Mouse (Mus musculus) c-Kit-negative CD71-positive TER-119-positive erythroid progenitor cells, embryonic 14.5 days (primary cell): ENCODE measurements around the gene Tmem19.

Source experiments
- DNase-seq: peaks from one replicate; pipeline ENCODE4 v3.0.0-alpha.2; 2013; ENCODE audit warnings: low read depth, low spot score

Tmem19 gene

DNA sequence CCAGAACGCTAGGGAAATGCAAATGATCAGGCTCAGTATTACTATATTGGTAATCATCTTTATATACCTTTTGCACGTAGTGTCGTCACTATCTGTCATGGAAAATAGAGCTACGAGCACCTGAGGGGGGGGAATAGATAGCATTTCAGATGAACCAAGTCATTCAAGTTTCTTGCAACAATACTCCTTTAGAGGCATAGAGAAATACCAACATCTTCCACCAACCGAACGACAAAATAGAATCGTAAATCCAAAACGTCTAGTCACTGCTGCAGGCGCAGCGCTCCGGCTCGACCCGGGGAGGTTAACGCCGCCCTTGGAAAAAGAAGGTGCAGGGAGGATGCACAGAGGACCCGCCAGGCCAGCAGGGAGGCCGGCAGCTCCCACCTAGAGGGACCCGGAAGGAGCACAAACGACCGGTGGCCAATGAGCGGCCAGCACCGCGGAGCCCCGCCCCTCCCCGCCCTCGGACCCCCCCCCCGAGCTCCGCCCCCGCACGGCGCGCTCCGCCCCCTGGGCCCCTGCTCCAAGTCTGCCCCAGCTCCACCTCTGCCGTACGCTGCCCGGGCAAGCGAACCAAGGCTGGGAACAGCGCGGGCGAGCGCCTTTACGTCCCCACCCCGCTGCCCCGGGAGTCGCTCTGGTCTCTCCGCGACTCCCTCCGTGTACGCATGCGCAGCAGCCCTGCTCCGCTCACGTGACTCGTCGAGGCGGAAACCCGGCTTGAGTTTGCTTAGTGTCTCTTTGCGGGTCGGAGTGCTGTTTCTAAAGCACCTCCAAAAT lies at the start of gene Tmem19:
Gene Tmem19, minus strand, starts transcription at position 662 of the 783 bp plus-strand sequence.
- peak; percentile 96 for DNase-seq

DNA sequence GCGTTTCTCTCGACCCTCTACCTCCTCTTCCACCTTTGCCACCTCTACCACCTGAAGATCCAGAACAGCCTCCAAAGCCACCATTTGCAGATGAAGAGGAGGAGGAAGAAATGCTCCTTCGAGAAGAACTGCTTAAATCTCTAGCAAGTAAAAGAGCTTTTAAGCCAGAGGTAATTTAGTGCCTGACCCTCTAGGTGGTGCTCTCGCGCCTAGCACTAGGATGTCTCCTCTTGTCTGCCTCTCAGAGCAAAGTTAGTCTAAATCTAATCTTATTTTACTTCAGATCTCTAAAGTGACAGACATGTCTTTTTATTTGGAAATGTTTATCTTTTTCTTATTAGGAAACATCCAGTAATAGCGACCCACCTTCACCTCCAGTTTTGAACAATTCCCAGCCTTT lies 44.1 kb upstream of the Tmem19 start:
- DNase-seq: peak; percentile 25

DNA sequence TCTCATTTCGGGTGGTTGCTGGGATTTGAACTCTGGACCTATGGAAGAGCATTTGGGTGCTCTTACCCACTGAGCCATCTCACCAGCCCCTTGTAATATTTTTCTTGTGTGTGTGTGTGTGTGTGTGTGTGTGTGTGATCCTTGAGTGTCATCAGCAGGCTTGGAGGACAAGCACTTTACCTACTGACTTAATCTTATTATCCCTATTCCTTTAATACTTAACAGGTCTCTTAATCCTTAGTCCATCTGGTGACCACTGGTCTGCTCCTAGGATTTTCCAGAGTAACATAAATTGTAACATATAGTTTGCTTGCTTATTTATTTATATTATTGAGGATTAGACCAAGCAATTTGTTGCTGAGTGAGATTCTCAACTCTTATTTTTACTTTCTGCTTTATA lies 29.6 kb upstream of the Tmem19 start:
- no peak for DNase-seq

DNA sequence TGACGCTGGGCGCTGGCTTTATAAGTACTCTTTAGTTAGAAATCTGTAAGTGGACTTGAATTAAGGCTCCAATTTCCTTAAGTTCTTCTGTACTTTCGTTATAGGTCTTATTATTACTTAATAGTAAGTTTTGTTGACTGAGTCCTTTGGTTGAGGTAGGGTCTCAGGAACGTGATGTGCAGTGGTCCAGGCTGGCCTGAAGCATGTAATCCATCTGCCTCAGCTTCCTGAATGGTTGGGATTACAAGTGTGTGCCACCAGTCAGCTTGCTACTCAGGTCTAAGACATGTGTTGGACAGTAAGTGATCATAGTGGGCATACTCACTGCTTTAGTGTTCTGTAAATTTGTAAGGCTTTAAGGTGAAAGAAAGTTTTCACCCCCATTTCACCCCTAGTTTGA lies 28.8 kb upstream of the Tmem19 start:
- DNase-seq: no peak

DNA sequence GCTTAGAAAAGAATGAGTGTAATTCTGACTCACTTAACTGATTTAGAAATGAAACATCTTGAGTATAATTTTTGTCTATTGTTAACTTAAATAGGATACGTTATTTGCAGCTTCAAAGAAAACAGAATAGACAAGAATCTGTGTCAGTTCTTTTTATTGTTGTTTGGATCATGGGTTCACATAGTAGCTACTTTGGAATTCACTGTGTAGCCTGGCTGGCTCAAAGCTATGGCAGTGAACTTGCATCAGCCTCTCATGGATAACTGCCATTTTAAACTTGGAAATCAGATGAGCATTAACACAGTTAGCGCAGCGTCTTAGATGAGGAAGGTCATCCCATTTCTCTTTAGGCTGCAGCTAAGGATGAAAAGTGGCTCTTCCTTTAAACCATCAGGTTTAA lies 25.6 kb upstream of the Tmem19 start:
- no peak for DNase-seq

DNA sequence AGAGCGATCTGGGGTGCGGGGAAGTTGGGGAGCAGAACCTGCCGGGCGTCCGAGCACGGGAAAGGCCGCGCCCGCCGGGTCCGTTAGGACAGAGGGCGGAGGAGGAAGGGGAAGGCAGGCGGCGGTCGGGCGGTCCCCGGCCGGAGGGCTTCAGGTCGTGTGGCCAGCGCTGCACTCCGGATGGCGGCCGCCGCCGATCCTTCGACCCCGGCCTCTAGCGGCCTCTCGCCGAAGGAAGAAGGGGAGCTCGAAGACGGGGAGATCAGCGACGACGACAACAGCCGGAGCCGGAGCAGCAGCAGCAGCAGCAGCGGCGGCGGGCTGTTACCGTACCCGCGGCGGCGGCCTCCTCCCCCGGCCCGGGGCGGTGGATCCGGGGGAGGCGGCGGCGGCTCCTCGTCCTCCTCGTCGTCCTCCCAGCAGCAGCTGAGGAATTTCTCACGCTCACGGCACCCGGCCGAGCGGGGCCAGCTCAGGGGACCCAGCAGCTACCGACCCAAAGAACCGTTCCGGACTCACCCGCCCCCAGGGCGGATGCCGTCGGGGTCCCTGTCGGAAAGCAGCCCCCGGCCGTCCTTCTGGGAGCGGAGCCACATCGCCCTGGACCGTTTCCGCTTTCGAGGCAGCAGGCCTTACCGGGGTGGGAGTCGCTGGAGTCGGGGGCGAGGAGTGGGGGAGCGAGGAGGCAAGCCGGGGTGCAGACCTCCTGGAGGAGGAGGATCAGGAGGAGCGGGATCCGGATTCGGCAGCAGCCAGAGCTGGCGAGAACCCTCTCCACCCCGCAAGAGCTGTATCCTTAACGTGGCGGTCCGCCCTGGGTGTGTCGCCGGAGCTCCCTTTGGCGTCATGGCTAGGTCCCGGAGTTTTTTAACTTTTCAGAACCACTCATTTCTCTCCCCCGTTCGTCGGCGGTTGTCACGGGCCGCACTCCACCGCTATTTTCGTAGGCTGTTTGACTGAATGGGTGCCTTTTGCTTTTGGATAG lies 23.0 kb upstream of the Tmem19 start:
- DNase-seq: peak; percentile 59

DNA sequence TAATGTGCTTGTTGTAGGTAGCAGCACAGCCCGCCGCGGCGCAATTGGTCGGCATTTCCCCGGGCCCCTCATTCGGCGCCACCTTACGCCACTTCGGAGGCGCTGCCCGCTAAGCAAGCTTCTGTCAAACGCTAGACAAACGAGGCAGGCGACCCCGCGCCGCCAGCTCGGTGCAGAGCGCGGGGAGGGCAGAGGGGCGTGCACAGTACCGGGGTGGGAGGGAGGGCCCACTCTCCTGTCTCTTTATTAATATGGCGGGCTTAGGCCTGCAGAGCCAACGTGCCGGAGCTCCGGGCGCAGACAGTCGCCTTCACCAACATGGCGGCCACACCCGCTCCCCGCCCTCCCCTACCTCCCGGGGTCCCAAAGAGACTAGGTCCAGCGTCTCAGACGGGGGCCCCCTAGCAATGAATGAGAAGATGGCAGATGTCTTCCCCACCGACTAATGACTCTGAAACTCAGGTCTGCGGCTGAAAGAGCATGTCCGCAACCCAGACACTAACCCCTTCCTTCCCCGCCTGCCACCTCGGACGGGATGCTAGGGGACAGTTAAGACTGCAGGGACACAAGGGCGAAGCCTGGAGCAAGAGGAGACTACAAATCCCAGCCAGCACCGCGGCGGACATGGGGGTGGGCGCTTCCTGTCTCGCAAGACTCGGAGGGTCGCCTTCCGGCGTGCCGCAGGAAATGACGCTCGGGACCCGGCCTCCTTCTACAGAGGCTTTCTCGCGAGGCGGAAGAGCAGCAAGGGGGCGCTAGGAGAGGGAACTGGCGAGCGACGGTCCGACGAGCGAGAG lies 22.1 kb upstream of the Tmem19 start, which contains the start of the genes Thap2 and Zfc3h1:
Gene Thap2, minus strand, starts transcription at position 223 of the 797 bp plus-strand sequence.
Gene Zfc3h1, plus strand, starts transcription at position 739 of the 797 bp plus-strand sequence.
- peak; percentile 90 for DNase-seq

DNA sequence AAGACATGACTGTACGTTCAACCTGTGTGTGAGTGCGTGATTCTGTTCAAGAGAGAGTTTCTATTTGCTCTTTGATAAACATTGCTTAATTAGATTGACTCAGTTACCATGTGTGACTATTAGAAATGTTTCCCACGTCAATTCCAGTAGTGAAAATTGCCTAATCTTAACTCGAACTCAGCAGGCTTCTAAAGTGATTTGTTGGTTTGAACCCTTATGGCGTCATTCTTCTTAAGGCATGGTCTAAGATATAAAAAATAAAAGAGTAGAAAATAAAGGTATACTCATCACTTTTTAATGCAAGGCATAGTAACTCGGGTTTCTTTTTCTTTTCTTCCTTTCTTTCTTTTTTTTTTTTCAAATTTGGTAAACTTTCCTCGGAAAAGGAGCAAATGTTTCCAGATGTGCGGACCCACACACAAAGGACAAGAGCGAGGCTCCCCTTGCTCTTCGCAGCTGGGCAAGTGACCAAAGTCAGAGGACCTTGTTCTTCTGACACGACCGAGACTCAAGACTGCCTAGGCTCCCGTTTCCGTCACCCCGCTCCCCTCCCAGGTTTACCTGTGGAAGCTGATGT lies 21.4 kb upstream of the Tmem19 start:
- DNase-seq: peak; percentile 25

DNA sequence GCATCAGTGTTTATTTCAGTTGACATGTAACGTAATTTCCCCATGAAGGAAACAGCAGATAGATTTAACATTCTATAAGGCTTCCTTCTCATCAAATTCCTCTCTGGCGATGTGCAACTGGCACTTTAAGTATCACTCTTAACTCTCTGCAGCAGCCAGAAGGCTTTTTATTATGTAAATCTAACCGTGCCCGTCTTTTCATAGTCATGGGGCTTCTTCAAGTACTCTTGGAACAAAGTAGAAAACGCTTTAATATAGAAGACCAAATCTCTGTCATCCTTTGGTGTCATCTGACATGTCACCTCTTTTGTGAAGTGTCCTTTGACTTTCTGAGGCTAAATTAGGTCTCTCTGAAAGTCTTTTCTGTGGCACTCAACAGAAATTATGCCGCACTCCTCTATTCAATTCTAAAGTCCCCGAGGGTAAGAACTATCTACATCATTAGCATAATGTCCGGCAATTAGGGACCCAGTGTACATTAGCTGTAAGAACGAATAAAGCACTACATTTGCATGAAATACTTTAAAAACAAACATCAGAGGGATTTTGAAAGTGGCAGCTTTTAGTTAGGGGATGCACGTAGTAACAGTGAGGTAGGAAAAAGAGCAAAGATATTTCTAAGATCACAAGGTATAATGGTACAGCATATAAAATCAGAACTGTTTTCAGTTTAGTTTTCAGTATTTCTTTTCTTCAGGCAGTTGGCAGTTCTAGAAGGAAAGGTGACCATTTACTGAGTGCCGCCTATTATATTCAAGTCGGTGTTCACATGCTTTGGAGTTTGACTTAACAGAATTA lies 20.7 kb upstream of the Tmem19 start:
- DNase-seq: no peak

DNA sequence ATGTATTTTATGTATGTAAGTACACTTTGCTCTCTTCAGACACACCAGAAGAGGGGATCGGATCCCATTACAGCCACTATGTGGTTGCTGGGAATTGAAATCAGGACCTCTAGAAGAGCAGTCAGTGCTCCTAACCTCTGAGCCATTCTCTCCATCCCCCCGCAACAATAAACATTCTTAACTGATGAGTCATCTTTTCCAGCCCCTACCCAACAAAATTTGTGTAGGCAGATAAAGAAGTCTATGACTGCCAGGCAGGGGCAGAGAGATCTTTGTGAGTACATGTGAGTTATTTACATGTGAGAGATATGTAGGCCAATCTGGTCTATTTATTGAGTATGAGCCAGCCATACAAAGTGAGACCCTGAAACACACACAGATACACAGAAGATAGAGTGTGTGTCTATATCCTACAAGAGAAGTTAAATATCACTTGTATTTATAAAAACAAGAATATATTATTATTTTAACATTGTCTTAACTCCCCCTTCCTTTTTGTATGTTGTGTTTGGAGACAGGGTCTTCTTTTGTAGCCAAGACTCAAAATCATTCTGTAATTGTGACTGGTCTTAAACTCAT lies 19.3 kb upstream of the Tmem19 start:
- DNase-seq: no peak

DNA sequence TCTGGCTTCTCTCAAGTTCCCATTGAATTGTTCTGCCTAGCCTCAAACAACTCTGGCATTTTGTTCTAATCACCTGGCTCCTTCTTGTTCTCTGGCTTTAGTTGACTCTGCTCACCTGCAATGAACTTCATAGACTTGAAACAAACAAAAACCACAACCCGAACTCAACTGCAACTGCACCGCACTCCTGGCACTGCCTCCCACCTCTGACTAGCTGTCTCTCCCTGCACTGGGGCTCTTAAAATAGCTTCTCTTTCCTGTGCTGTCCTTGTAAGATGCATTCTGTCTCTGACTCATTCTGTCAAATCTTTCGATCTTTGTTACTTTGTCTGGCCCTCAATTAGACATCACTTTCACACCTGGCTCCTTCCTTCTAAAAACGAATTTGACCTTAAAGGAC lies 850 bp upstream of the Tmem19 start:
- DNase-seq: no peak

DNA sequence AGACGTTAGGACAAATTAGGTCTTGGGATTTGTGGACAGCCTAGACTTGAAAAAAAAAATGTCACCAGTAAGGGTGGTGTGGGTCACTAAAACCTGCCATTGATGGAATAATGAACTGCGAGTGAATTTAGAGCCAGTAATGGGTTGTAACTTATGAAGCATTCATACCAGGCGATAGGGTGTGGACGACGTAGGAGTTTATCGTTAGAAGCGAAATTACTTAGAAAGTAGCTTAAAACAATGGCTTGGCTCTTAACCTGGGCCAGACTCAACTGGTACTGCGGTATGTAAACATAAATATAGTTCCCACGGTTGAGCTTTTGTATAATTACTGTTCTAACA lies 293 bp upstream of the Tmem19 start:
- DNase-seq: no peak

DNA sequence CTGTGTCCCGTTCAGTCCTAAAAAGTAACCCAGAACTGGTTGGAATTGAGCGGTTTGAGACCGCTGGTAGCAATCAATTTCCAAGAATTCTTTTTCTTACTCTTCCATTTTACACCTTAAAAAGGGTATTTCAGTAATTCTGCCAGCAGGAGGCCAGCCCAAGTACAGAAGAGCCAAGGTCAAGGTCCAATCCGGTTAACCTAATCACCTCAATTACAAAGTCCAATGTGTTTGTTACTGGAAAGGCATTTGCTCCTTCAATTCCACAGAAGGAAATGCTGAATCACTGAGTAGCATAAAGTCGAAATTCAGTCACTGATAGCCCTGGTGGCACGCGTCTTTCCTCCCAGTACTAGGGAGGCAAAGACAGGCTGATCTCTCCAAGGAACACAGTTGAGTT lies 3.2 kb downstream of the Tmem19 start:
- DNase-seq: no peak

DNA sequence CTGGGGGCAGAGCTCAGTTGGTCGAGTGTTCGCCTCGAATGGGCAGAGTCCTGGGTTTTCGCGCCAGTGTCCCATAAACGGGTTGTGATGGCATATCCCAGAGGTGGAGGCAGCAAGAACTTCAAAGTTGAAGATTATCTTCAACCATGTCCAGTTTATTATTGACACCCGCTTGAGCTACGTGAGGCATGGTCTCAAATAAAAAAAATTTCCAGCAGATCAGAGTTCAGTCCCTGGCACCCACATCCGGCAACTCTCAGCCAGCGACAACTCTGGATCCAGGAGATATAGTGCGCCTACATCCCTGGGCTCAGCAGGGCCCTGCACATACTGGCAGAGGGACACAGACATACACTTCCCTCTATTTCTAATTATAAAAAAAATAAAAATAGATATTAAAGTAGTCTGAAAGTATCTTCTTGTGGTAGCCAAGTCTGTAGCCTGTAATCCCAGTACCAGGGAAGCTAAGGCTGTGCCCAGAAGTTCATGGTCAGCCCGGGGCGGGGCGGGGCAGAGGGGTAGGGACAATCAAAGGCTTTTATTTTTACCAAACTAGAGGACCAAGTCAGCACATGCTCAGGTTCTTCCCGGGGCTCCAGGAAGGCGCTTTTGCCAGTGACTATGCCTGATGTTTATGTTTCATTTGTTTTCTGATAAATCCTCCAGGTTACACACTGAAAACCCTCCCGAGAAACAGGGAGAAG lies 3.9 kb downstream of the Tmem19 start:
- DNase-seq: no peak

DNA sequence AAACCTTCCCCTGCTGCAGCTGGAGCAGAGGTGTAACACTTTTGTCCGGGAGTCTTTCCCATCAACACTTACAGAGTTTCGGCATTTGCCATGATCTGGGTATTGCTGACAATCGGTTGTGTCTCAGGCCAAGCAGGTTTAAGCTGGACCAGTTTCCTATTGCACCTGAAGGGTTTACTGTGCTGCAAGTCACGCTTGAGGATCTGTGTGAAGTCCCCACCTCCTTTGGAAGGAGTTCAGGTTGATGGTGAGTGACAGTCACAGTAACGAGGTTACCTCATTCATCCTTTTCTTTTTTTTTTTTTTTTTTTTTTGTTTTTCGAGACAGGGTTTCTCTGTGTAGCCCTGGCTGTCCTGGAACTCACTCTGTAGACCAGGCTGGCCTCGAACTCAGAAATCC lies 6.2 kb downstream of the Tmem19 start:
- no peak for DNase-seq

DNA sequence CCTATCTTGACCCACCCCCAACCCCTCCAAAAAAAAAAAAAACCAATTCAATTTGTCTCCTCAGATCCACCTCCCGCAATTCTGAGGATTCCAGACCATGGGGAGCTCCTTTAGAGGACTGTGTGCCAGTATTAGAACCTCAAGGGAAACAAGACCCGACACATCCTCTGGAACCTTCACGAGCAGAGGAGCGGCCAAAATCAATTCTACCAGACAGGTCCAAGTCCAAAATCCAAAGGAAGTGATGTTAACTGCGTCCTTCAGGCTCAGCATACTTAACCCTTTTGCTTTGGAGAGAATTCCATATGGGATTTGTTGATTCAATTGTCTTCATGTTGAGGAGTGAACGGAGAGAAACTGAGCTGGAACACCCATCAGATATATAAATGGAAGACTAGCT lies 7.3 kb downstream of the Tmem19 start:
- DNase-seq: no peak

DNA sequence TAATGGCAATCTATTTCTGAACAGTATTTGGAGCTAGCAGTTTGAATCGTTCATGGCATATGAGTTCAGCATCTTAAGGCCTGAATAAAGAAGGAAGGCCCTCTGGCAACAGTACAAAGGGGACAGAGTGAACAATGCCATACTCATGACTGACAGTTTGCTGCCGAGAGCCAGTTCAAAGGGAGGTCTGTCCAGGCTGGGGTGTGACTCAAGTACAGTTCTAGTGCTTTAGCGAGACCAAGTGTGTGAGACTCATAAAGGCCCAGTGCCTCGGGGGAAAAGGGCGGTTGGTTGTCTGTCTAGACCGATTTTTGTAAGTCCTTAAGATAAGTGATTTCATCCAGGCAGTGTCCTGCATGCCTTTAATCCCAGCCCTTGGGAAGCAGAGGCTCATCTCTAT lies 7.7 kb downstream of the Tmem19 start:
- no peak for DNase-seq

DNA sequence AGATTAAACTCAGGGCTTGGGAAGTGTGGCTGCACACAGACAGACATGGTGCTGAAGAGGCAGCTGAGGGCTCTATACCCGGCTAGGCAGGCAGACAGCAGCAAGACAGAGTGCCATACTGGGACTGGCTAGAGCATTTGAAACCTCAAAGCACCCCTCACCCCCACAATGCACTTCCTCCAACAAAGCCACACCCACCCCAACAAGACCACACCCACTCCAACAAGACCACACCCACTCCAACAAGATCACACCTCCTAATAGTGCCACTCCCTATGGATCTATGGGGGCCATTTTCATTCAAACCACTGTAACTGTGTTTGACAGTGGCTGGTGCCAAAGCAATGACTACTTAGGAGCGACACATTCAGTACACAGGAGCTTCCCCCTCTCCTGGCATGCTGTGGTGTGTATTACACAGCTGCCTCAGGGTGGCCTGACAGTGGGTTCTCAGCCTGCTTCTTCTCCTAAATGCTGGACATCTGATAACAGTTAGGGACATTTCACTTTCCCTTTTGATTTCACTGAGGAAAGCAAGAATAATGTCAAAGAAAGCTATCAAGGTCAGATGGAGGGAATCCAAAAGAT lies 11.4 kb downstream of the Tmem19 start:
- DNase-seq: no peak

DNA sequence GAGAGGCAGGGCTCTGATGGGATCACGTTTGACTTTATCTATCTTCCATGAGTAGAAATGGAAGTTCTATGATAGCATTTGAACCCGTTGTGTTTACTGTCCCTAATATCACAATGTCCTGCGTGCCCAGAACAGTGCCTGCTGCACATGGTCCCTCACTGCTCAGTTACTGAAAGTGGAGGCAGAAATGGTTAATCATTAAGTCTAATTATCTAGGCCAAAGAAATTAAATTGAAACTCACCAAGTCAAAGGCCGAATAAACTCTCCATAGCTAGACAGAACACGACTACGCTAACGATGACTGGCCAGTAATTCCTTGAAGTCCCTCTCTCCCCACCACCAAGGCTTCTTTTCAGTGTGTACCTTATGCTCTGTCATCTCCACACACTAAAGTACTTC lies 12.8 kb downstream of the Tmem19 start:
- DNase-seq: no peak
